ENCODE assay signal across 20 mouse cellular contexts in the genomic region with DNA sequence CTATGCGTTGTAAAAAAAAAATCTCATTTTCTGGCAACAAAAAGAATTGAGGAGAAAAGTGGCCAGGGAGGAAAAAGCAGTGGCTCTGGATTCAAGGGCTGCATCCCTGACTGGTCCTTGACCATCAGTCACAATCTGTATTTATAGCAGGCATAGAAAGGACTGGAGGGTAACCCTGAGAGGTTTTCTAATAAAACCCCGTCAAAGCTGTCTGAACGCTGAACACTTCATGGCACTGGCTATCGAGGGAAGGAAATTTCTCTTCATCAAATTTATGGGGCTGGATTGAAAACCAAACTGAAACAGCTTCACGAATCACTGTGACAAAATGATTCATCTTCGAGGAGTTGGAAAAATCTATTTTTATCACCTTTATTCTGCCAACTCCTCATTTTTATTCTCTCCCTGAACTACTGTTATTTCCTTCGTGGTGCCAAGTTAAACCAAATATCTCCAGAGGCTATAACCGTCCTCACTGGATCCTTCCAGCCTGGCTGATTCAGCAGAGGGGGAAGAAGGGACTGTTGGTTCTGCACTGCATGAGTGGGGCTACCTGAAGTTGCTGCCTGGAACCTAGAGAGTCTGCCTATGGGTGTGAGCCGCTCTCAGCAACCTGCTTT.
A peak's percentile ranks its signal among the peaks of the same experiment; 100 is the strongest.
DNase-seq lines count a peak whose midpoint lies in the region; ATAC-seq and TF ChIP-seq lines count a peak whose summit lies in the region.
"Had no signal": no experiment of that assay in that cellular context is flagged by ENCODE, and none has a peak within 500 bp of the region (broad histone marks: within the 10 kb centered on the region; RNA-seq: fewer than 3 reads in every experiment).

No protein-coding gene starts in this region.

- TF ChIP-seq CTCF in lung, adult 2 months (IDR thresholded peaks at IDR 0.05; ENCODE audit: insufficient read depth, low read length), result no peak

- H3K4me1 ChIP-seq in lung, adult 2 months (ENCODE audit: control insufficient read depth, insufficient read depth, low read length), result peaks cover 10% of the 10 kb centered on the region
- H3K4me1 ChIP-seq in liver, embryonic 11.5 days (replicated peaks; ENCODE audit: control insufficient read depth, insufficient read depth, low read length), result no peaks in the 10 kb centered on the region
- H3K4me1 ChIP-seq: embryonic facial prominence, embryonic 12.5 days; hindbrain, embryonic 13.5 days; intestine, embryonic 15.5 days had no signal

- H3K27me3 ChIP-seq in liver, embryonic 11.5 days (replicated peaks; ENCODE audit: control insufficient read depth, insufficient read depth, low read length), result no peaks in the 10 kb centered on the region
- H3K27me3 ChIP-seq: embryonic facial prominence, embryonic 12.5 days; hindbrain, embryonic 13.5 days; intestine, embryonic 15.5 days; kidney, embryonic 15.5 days had no signal

- WGBS in lung, adult 2 months, result 59% methylated on average over 9 of the region's 9 CpGs
- WGBS in liver, embryonic 11.5 days, result 77% methylated on average over 9 of the region's 9 CpGs

- H3K27ac ChIP-seq in liver, embryonic 11.5 days (ENCODE audit: low read depth, low read length), result no peak overlapping the region
- H3K27ac ChIP-seq: embryonic facial prominence, embryonic 12.5 days; heart, adult 2 months; hindbrain, embryonic 13.5 days; intestine, embryonic 15.5 days; kidney, embryonic 15.5 days; stomach, postnatal 0 days had no signal

- no peak overlapping the region for H3K9ac ChIP-seq in liver, embryonic 11.5 days (ENCODE audit: low read depth, low read length)
- H3K9ac ChIP-seq: embryonic facial prominence, embryonic 12.5 days; hindbrain, embryonic 13.5 days; intestine, embryonic 15.5 days; kidney, embryonic 15.5 days had no signal

- H3K36me3 ChIP-seq in liver, embryonic 11.5 days (ENCODE audit: control insufficient read depth, insufficient read depth, low read length), result no peaks in the 10 kb centered on the region
- H3K36me3 ChIP-seq: embryonic facial prominence, embryonic 12.5 days; hindbrain, embryonic 13.5 days; intestine, embryonic 15.5 days; kidney, embryonic 15.5 days had no signal

- TF ChIP-seq POLR2A in lung, adult 2 months (IDR thresholded peaks at IDR 0.05; ENCODE audit: borderline replicate concordance, extremely low read depth, low read depth, low read length), result no peak

- ATAC-seq in liver, embryonic 11.5 days (replicated peaks; ENCODE audit: low FRiP score), result no peak
- ATAC-seq: intestine, embryonic 15.5 days had no signal

- no peaks in the 10 kb centered on the region for H3K9me3 ChIP-seq in liver, embryonic 11.5 days (ENCODE audit: control insufficient read depth, low read length)
- H3K9me3 ChIP-seq: embryonic facial prominence, embryonic 12.5 days; hindbrain, embryonic 13.5 days; intestine, embryonic 15.5 days; kidney, embryonic 15.5 days had no signal

- DNase-seq in gastrocnemius, adult 18-20 months (ENCODE audit: low spot score), result peak; percentile 26
- no peak for DNase-seq in gastrocnemius, adult 8-10 months (ENCODE audit: low spot score in 2 of 2)
- DNase-seq in lung, adult 2 months, result no peak
- DNase-seq in lung, adult 18-20 months, result no peak
- peak; percentile 47 for DNase-seq in right cerebral cortex, postnatal 25 days
- no peak for DNase-seq in right cerebral cortex, postnatal 4 days
- DNase-seq in telencephalon, adult 2 months (ENCODE audit: low read depth, low spot score), result peak; percentile 66
- no peak for DNase-seq in liver, embryonic 11.5 days (ENCODE audit: low spot score)
- DNase-seq: adrenal gland, postnatal 25 days; cerebellum, adult 2 months; gastrocnemius, postnatal 14 days; heart, adult 2 months; layer of hippocampus, postnatal 36 days; retina, postnatal 1 day; thymus, postnatal 14 days had no signal

- H3K4me2 ChIP-seq in liver, embryonic 11.5 days, result no peak overlapping the region
- H3K4me2 ChIP-seq: embryonic facial prominence, embryonic 12.5 days; hindbrain, embryonic 13.5 days; intestine, embryonic 15.5 days; kidney, embryonic 15.5 days had no signal

- peak overlapping the region; percentile 64 for H3K4me3 ChIP-seq in lung, adult 2 months (replicated peaks; ENCODE audit: extremely low read depth, low read depth, low read length)
- H3K4me3 ChIP-seq in liver, embryonic 11.5 days (ENCODE audit: low read depth, low read length), result no peak overlapping the region
- H3K4me3 ChIP-seq: embryonic facial prominence, embryonic 12.5 days; heart, adult 2 months; hindbrain, embryonic 13.5 days; intestine, embryonic 15.5 days; kidney, embryonic 15.5 days had no signal

Comparison
In these comparisons a context has a peak if more than half of its experiments do, and no peak if none do; other contexts are left out.
1. DNase-seq: peak in gastrocnemius, adult 18-20 months (single experiment), right cerebral cortex, postnatal 25 days (single experiment) and telencephalon, adult 2 months (single experiment); none in gastrocnemius, adult 8-10 months (0 of 2), lung, adult 2 months (single experiment), lung, adult 18-20 months (0 of 2), right cerebral cortex, postnatal 4 days (single experiment) and liver, embryonic 11.5 days (single experiment).